Mouse (Mus musculus) common myeloid progenitor, adult 5-6 weeks (primary cell): ENCODE data around the gene Pak1ip1. TPM values are rescaled to one million over a fixed set of nuclear protein-coding genes. Genes with fewer than 3 reads are reported as not detected.
"Not testable (repeated sequence)": the region's sequence is repeated elsewhere in the genome, so short reads cannot be mapped to it uniquely, and the experiment has no call there.

Source experiments
- ATAC-seq: replicated peaks from 2 replicates; pipeline ENCODE4 v1.8.0; 2016; ENCODE audit warnings: low read depth, mild to moderate bottlenecking, moderate TSS enrichment, inconsistent platforms; ENCODE audit not compliant: poor library complexity, severe bottlenecking
- total RNA-seq: library from RNA; stranded (forward); fragments of 200-1000, 187-1606 nt; gene quantifications from 2 replicates; pipeline ENCODE4 v1.2.3, GENCODE M21; 2017

Gene Pak1ip1
- total RNA-seq = 124 and 126 TPM in 2 replicates

DNA sequence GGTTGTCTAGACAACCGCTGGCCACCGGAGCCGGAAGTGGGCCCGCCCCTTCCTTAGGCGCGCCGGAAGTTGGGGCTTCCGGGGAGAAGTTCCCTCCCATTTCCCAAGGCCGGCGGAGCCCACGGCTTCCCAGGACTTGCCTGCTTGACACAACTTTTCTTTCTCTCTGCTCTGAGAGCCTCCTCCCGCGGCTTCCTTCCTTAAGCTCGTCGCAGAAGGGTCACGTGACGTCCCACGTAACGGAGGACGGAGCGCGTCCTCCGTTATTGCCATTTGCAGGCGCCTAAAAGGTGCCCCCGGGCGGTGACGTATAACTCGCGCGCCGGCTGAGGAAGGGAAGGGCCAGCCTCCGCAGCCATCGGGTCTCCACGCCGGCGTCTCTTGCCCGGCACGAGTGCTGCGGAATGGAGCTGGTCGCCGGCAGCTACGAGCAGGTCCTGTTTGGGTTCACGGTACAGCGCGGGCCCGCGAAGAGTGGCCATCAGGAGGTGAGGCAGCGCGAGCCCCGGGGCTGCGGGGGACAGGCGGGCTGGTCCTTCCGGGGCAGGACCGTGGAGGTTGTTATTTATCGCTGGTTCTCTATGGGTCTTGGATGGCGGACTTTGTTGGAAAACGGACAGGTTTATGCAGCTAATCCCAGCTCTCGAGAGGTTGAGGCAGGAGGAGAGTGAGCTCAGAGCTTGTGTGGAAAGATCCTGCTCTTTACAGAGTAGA is at the start of gene Pak1ip1:
Pak1ip1 (plus strand) TSS at position 98 of the 714 bp plus-strand sequence.
- peak; percentile 97 for ATAC-seq

- ATAC-seq = no peak
Observed at GRCm38 (mm10) chr13:40951386-40951976, 49.3 kb upstream of the Pak1ip1 start.

GRCm38 (mm10) chr13:40953231-40953630 is 47.6 kb upstream of the Pak1ip1 start:
- ATAC-seq = peak; percentile 81

- ATAC-seq = no peak
Observed at GRCm38 (mm10) chr13:40955773-40956172, 45.0 kb upstream of the Pak1ip1 start.

DNA sequence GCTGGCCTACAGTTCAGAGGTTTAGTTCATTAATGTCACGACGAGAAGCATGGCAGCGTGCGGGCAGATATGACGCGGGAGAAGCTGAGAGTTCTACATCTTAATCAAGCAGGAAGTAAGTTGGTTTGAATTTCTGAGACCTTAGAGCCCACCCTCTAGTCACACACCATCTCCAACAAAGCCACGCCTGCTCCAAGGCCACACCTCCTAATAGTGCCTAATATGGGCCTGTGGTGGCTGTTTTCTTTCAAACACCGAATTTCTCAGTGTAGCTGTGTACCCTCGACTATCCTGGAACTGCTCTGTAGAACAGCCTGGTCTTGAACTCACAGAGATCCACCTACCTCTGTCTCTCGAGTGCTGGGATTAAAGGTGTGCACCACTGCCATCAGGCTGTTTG is 33.2 kb upstream of the Pak1ip1 start:
- ATAC-seq = no peak

- ATAC-seq = peak; percentile 82
Observed at GRCm38 (mm10) chr13:40968564-40968963, 32.3 kb upstream of the Pak1ip1 start.

GRCm38 (mm10) chr13:40969761-40970390 is 30.9 kb upstream of the Pak1ip1 start:
- ATAC-seq = no peak

GRCm38 (mm10) chr13:40971261-40971660 is 29.6 kb upstream of the Pak1ip1 start:
- peak; percentile 31; the same call in 1 of the 2 replicates for ATAC-seq

- no peak for ATAC-seq
Observed at GRCm38 (mm10) chr13:40971831-40972230, 29.0 kb upstream of the Pak1ip1 start.

DNA sequence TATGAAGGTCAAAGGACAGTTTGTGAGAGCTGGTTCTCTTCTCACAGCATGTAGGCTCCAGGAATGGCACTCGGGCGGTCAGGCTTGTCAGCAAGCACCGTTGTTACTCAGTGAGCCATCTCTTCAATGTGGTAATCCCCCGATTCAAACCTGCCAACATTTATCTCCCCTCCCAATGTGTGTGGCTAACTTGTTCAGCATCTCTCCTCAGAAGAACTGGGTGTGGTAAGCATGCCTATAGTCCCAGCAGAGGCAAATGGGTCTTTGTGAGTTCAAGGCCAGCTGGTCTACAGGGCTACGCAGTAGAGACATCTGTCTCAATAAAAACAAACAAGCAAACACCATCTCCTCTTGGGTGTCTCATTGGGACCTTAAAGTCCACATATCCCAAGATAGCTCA is 27.8 kb upstream of the Pak1ip1 start:
- no peak for ATAC-seq

DNA sequence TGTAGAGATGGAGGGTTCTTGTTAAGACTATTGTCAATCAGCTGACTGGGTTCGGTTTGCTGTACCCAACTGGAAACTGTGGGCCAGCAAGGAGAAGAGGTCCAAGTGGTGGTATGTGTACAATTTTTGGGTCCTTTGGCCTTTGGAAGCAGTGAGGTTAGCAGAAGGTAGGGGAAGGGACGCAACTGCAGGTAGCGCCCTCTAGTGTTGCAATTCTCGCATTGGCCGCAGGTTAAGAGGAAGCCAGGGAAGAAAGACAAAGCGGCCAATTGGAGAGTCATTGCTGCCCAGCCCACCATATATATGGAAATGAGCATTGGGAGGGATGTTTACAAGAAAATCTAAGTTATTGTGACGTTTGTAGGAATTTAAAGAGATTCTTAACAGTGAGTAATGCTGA is 23.2 kb upstream of the Pak1ip1 start:
- peak; percentile 89 for ATAC-seq

DNA sequence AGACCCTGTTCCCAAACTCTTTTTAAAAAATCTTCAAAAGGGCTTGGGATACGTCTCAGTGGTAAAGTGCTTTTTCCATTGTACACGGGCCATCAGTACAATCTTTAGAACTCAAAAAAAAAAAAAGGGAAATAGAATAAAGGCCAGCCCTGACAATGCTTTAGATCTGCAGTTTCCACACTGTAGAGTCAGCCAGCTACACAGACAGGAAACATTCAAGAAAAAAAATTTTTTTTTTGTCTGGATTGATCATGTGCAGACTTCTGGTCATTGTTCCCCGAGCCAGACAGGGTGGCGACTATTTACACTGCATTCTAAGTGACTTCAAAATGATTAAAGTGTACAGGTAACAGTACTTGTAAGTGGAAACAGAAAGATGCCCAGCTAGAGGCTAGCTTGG is 22.2 kb upstream of the Pak1ip1 start:
- ATAC-seq = peak; percentile 67

- ATAC-seq = no peak
Observed at GRCm38 (mm10) chr13:40979321-40979720, 21.5 kb upstream of the Pak1ip1 start.

DNA sequence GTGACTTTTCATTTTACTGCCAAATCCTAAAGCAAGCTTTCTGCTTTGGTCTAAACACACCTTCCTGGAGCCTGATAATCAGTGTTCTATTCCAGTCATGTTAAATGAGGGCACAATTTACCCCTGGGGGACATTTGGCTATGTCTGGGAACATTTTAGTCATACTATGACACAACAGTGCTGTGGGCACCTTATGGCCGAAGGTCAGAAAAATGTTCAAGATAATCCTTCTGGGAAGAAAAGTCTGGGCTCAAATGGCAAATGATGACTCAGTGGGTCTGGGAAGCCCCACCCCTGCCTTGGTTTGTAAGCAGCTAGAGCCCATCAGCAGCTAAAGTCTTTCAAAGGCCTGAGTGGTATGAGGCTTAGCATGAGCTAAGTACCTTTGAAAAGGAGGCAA is 18.1 kb upstream of the Pak1ip1 start:
- no peak for ATAC-seq

DNA sequence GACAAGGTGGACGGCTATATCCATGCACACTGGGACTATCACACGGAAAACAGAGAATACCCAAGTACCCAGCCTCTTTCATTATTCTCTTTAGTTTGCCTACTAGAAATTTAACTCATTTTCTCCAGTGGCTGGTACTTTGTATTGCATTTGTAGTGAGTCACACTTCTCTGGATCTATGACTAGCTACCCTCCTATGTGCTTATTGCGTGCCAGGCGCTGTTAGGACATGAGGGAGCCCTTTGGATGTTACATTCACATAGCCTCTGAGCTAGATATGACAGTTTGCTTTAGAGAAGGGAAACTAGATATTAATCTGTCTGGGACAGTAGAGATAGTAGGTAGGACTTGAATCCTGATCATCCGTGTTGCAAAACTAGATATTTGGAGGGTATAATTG is 14.7 kb upstream of the Pak1ip1 start:
- no peak for ATAC-seq

- ATAC-seq = not testable (repeated sequence)
Observed at GRCm38 (mm10) chr13:40987608-40988303, 13.1 kb upstream of the Pak1ip1 start.

- no peak for ATAC-seq
Observed at GRCm38 (mm10) chr13:40988418-40988817, 12.4 kb upstream of the Pak1ip1 start.

GRCm38 (mm10) chr13:40994487-40995263 is 6.1 kb upstream of the Pak1ip1 start:
- ATAC-seq = no peak

GRCm38 (mm10) chr13:40998537-40998936 is 2.3 kb upstream of the Pak1ip1 start:
- ATAC-seq = not testable (repeated sequence)
